Comparison of ENCODE assay signal across 8 mouse cellular contexts in genomic region chr2:69885451-69886305, GRCm38 (mm10). TPM values are rescaled to one million over a fixed set of nuclear protein-coding genes. Genes with fewer than 3 reads are reported as not detected.
A peak's percentile ranks its signal among the peaks of the same experiment; 100 is the strongest.
DNase-seq lines count a peak whose midpoint lies in the region; ATAC-seq lines count a peak whose summit lies in the region.

Mettl5 (minus strand) TSS chr2:69885615.

- peak within 1 kb of the TSS; percentile 86 for H3K4me2 ChIP-seq in heart, embryonic 14.5 days (ENCODE audit: low read length)
- H3K4me2 ChIP-seq in liver, embryonic 11.5 days, result peak within 1 kb of the TSS; percentile 88

- peak within 1 kb of the TSS; percentile 52 to 58 for H3K27ac ChIP-seq in heart, embryonic 14.5 days (replicated peaks in 1 of 2; ENCODE audit: control insufficient read depth in 1 of 2, insufficient read depth in 1 of 2, low read depth in 2 of 2, low read length in 2 of 2)
- peak within 1 kb of the TSS; percentile 10; the same call in 1 of the 2 replicates for H3K27ac ChIP-seq in liver, embryonic 11.5 days (ENCODE audit: low read depth, low read length)

- 2% methylated on average over 45 of the region's 45 CpGs for WGBS in heart, embryonic 14.5 days
- 1% methylated on average over 45 of the region's 45 CpGs for WGBS in liver, embryonic 11.5 days

- no peaks in the 10 kb centered on the region for H3K36me3 ChIP-seq in heart, embryonic 14.5 days (ENCODE audit: control insufficient read depth, insufficient read depth, low read length)
- no peaks in the 10 kb centered on the region for H3K36me3 ChIP-seq in liver, embryonic 11.5 days (ENCODE audit: control insufficient read depth, insufficient read depth, low read length)
- no peaks in the 10 kb centered on the region for H3K36me3 ChIP-seq in splenic B cell, adult 2 months (ENCODE audit: control insufficient read depth, insufficient read depth, low read length, poor library complexity, severe bottlenecking)

- H3K4me3 ChIP-seq in heart, embryonic 14.5 days (ENCODE audit: control insufficient read depth in 1 of 2, insufficient read depth in 1 of 2, low read depth in 1 of 2, low read length in 2 of 2), result peak within 1 kb of the TSS; percentile 52 to 68
- H3K4me3 ChIP-seq in liver, embryonic 11.5 days (ENCODE audit: low read depth, low read length), result peak within 1 kb of the TSS; percentile 62

- no peaks in the 10 kb centered on the region for H3K27me3 ChIP-seq in heart, embryonic 14.5 days (ENCODE audit: control insufficient read depth, insufficient read depth, low read length)
- H3K27me3 ChIP-seq in liver, embryonic 11.5 days (replicated peaks; ENCODE audit: control insufficient read depth, insufficient read depth, low read length), result no peaks in the 10 kb centered on the region
- H3K27me3 ChIP-seq in splenic B cell, adult 2 months (ENCODE audit: control insufficient read depth, insufficient read depth, low read length, poor library complexity, severe bottlenecking), result no peaks in the 10 kb centered on the region

- no peaks in the 10 kb centered on the region for H3K9me3 ChIP-seq in heart, embryonic 14.5 days (ENCODE audit: control insufficient read depth, low read length)
- H3K9me3 ChIP-seq in liver, embryonic 11.5 days (ENCODE audit: control insufficient read depth, low read length), result no peaks in the 10 kb centered on the region

- peak; percentile 92 for ATAC-seq in heart, embryonic 14.5 days (ENCODE audit: insufficient number of reproducible peaks, insufficient read depth, low FRiP score, low read depth)
- ATAC-seq in liver, embryonic 11.5 days (replicated peaks; ENCODE audit: low FRiP score), result peak; percentile 95

- H3K4me1 ChIP-seq in heart, embryonic 14.5 days (ENCODE audit: control insufficient read depth in 2 of 2, insufficient read depth in 2 of 2, low read length in 2 of 2), result peaks cover 0 to 6% of the 10 kb centered on the region in 2 experiments; a peak in 1 of 4 replicates
- no peaks in the 10 kb centered on the region for H3K4me1 ChIP-seq in liver, embryonic 11.5 days (replicated peaks; ENCODE audit: control insufficient read depth, insufficient read depth, low read length)

- peak; percentile 85 to 90 for DNase-seq in CD8-positive naive resting alpha-beta T cell, adult 2 months (ENCODE audit: low read depth in 2 of 2, low spot score in 2 of 2)
- DNase-seq in c-Kit-negative CD71-positive TER-119-positive erythroid progenitor cells, embryonic 14.5 days (ENCODE audit: low read depth, low spot score), result peak; percentile 77
- DNase-seq in fibroblast of lung, adult 2 months (ENCODE audit: low read depth), result peak; percentile 58
- peak; percentile 95 for DNase-seq in kidney, postnatal 10 days
- DNase-seq in liver, embryonic 11.5 days (ENCODE audit: low spot score), result peak; percentile 86
- peak; percentile 93 for DNase-seq in naive thymus-derived CD4-positive, alpha-beta T cell, adult 2 months (ENCODE audit: low read depth)
- peak; percentile 90 for DNase-seq in splenic B cell, adult 2 months (ENCODE audit: low read depth, low spot score)

- peak within 1 kb of the TSS; percentile 80 for H3K9ac ChIP-seq in heart, embryonic 14.5 days (ENCODE audit: low read length)
- peak within 1 kb of the TSS; percentile 75 for H3K9ac ChIP-seq in liver, embryonic 11.5 days (ENCODE audit: low read depth, low read length)

RNA-seq across cellular contexts. Expression of gene Mettl5, which starts in this region (rescaled TPM):
- 39.4 and 44.1 TPM in 2 replicates for polyA plus RNA-seq in heart, embryonic 14.5 days (2014; fragmentation: Nextera tagmentation; extraction: Ambion mirVana)
- 67.9 and 68.1 TPM in 2 replicates for polyA plus RNA-seq in liver, embryonic 11.5 days (2014; fragmentation: Nextera tagmentation; extraction: Ambion mirVana)

Comparison
In these comparisons a context has a peak if more than half of its experiments do, and no peak if none do; other contexts are left out.
1. Peak in every context shown above with its lines: DNase-seq, ATAC-seq, H3K4me3 ChIP-seq and H3K27ac ChIP-seq.